Mouse (Mus musculus): ENCODE data around the gene Cacna1g.

GRCm38 (mm10) chr11:94440421-94440820, 33.6 kb downstream of the Cacna1g start:
- TF ChIP-seq CTCF (IDR thresholded peaks at IDR 0.05; ENCODE audit: low read depth) (no peak), EP300 (IDR thresholded peaks at IDR 0.05; ENCODE audit: low read depth) (no peak)
